Mouse (Mus musculus): ENCODE measurements around the gene Ppm1h.

GRCm38 (mm10) chr10:122918325-122918694, 239.7 kb downstream of the Ppm1h start:
- TF ChIP-seq EP300 (IDR thresholded peaks at IDR 0.05; ENCODE audit: low read depth) = no peak
- TF ChIP-seq CTCF (IDR thresholded peaks at IDR 0.05; ENCODE audit: low read depth) = no peak
